Mouse (Mus musculus): ENCODE measurements at regions not wholly inside any gene's neighbourhood (a gene's known extent, or its start where the extent isn't known, plus 50 kb on each side); places are given as distances from the start of the nearest gene placed in this dataset.

DNA sequence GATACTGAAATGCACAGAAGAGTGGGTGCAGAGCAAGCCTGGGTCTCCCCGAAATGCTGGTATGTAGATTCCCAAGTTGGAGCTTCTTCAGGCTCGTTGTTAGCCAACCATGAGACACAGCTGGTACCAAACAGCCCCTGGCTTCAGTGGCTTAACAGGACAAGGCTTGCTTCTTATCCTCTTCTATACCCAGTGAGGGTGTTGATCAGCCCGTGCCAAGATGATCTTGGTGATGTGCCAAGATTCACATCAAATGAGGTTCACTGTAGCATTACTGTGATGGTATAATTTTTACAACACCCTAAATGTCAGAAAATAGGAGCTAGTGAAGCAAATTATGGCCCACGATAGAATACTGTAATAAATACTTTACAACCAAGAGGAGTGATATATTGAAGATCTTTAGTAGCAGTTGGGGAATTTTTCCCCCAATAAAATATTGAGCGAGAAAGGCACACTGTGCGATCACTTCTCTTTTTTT is 152.5 kb downstream of the Syk start:
- Histone ChIP-seq H3K27me3 (replicated peaks; ENCODE audit: control insufficient read depth, insufficient read depth, low read length) (no peaks in the 10 kb centered on the region), H3K4me2 (ENCODE audit: low read length) (no peak overlapping the region), H3K36me3 (ENCODE audit: control insufficient read depth, insufficient read depth, low read length) (no peaks in the 10 kb centered on the region), H3K4me3 (ENCODE audit: low read length) (no peak overlapping the region), H3K27ac (ENCODE audit: low read depth, low read length) (no peak overlapping the region), H3K9me3 (ENCODE audit: control insufficient read depth, low read length) (no peaks in the 10 kb centered on the region), H3K4me1 (ENCODE audit: control insufficient read depth, insufficient read depth, low read depth, low read length) (peaks cover 11% of the 10 kb centered on the region), H3K9ac (ENCODE audit: low read depth, low read length) (no peak overlapping the region)
- WGBS: 39% methylated on average over 6 of the region's 6 CpGs
- ATAC-seq: peak; percentile 61; the same call in 1 of the 2 replicates

DNA sequence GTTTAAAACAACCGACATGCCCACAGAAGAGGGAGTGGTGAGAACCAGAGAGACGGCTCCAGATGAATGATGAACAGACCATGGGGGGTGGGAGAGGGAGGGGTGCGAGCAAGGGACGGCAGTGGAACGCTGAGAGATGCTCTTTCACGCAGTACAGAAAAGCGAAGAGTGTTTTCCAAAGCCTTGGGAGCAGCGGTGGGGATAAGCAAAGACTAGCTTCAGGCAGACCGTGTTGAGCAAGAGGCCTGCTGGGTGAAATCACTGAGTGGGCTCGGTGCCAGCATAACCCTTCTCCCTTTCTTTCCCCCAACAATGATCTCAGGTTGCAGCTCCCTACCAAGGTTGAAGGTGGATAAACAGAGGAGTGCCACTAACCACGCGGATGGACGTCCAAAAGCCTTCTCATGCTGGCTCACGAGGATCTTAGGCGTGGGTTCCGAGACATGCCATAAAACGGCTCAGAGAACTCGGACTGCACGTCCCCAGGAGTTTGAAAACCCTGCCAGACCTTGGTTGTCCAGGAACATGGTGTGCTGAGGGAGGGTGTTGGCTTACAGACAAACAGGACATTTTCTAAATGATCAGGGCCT is 153.1 kb downstream of the Syk start:
- ATAC-seq: peak; percentile 60
- Histone ChIP-seq H3K4me3 (ENCODE audit: low read length) (no peak overlapping the region), H3K9me3 (ENCODE audit: control insufficient read depth, low read length) (no peaks in the 10 kb centered on the region), H3K27ac (ENCODE audit: low read depth, low read length) (no peak overlapping the region), H3K27me3 (replicated peaks; ENCODE audit: control insufficient read depth, insufficient read depth, low read length) (no peaks in the 10 kb centered on the region), H3K36me3 (ENCODE audit: control insufficient read depth, insufficient read depth, low read length) (no peaks in the 10 kb centered on the region), H3K4me1 (ENCODE audit: control insufficient read depth, insufficient read depth, low read depth, low read length) (peaks cover 11% of the 10 kb centered on the region), H3K9ac (ENCODE audit: low read depth, low read length) (no peak overlapping the region), H3K4me2 (ENCODE audit: low read length) (no peak overlapping the region)
- WGBS: 43% methylated on average over 19 of the region's 19 CpGs

DNA sequence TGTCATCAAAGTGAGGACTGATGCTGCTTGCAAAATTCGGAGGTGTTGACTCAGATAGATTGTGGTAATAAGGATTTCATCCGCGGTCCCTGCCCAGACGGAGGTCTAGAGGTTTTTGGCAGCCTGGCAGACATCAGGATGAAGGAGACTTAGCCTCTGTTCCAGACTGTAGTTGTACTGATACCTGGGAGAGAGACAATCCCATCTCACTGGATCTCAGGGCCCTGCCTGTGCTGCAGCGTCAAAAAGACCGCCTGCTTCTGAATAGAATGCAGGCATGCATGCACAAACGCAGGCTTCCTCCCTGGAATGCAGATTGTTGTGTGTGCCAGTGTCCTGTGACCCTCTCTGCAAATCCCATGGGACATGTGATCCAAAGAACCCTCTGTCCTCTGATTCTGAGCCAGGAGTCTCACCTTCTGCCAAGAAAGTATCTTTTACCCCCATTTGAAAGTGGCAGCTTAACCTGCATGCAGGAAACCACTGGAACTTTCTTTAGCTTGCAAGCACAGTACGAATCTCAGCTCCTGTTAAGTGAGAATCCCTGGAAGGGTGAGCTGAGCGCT is 155.2 kb downstream of the Syk start:
- no peak for ATAC-seq
- H3K27me3 ChIP-seq (replicated peaks; ENCODE audit: control insufficient read depth, insufficient read depth, low read length): no peaks in the 10 kb centered on the region
- no peak overlapping the region for H3K4me3 ChIP-seq (ENCODE audit: low read length)
- no peak overlapping the region for H3K4me2 ChIP-seq (ENCODE audit: low read length)
- H3K4me1 ChIP-seq (ENCODE audit: control insufficient read depth, insufficient read depth, low read depth, low read length): peaks cover 11% of the 10 kb centered on the region
- no peaks in the 10 kb centered on the region for H3K36me3 ChIP-seq (ENCODE audit: control insufficient read depth, insufficient read depth, low read length)
- H3K27ac ChIP-seq (ENCODE audit: low read depth, low read length): no peak overlapping the region
- 64% methylated on average over 9 of the region's 9 CpGs for WGBS
- H3K9me3 ChIP-seq (ENCODE audit: control insufficient read depth, low read length): no peaks in the 10 kb centered on the region
- H3K9ac ChIP-seq (ENCODE audit: low read depth, low read length): no peak overlapping the region

DNA sequence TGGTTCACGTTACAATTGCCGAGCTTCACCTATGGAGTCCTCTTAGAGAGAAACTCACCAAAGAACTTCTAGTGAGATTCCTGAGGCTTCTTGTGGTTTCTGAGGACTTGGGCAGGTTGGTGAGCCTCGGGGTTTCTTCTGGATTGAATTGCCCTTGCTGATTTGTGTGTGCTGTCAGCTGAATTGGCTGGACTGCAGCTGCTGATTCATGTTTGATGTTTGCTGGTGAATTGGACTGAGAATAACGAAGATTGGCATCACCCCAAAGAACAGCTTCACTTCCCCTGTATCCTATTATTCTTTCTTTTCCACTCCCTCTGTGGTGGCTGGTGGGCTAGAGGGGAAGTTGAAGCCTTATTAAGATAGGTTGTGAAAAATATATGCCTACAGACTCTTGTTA is 158.4 kb downstream of the Syk start:
- no peaks in the 10 kb centered on the region for H3K36me3 ChIP-seq (ENCODE audit: control insufficient read depth, insufficient read depth, low read length)
- no peaks in the 10 kb centered on the region for H3K9me3 ChIP-seq (ENCODE audit: control insufficient read depth, low read length)
- WGBS: 78% methylated on average over 4 of the region's 4 CpGs
- H3K27me3 ChIP-seq (replicated peaks; ENCODE audit: control insufficient read depth, insufficient read depth, low read length): no peaks in the 10 kb centered on the region
- no peak for ATAC-seq
- H3K4me3 ChIP-seq (ENCODE audit: low read length): no peak overlapping the region
- H3K9ac ChIP-seq (ENCODE audit: low read depth, low read length): no peak overlapping the region
- H3K4me1 ChIP-seq (ENCODE audit: control insufficient read depth, insufficient read depth, low read depth, low read length): no peaks in the 10 kb centered on the region
- H3K27ac ChIP-seq (ENCODE audit: low read depth, low read length): no peak overlapping the region
- H3K4me2 ChIP-seq (ENCODE audit: low read length): no peak overlapping the region

DNA sequence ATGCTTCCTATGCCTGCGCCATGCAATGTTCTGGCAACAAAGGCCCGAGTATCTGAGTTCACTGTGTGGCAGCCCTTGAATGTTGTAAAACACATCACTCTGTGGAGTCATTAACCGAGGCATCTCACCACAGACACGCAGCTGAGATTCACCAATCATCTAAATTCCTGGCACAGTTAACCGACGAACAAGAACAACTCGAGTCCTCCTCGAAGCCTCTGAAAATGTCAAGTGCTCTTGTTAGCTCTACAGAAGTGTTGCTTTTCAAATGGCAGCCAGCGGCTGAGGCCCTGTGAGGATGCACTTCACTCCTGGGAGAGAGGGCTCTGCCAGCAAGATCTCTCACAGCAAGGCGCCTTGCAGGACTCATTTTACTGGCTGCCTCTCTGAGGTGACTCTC is 173.0 kb downstream of the Syk start:
- no peaks in the 10 kb centered on the region for H3K9me3 ChIP-seq (ENCODE audit: control insufficient read depth, low read length)
- no peaks in the 10 kb centered on the region for H3K4me1 ChIP-seq (ENCODE audit: control insufficient read depth, insufficient read depth, low read depth, low read length)
- H3K27me3 ChIP-seq (replicated peaks; ENCODE audit: control insufficient read depth, insufficient read depth, low read length): no peaks in the 10 kb centered on the region
- ATAC-seq: no peak; the same call in 1 of the 2 replicates
- no peak overlapping the region for H3K27ac ChIP-seq (ENCODE audit: low read depth, low read length)
- no peak overlapping the region for H3K4me3 ChIP-seq (ENCODE audit: low read length)
- H3K4me2 ChIP-seq (ENCODE audit: low read length): no peak overlapping the region
- WGBS: 51% methylated on average over 10 of the region's 10 CpGs
- H3K36me3 ChIP-seq (ENCODE audit: control insufficient read depth, insufficient read depth, low read length): no peaks in the 10 kb centered on the region
- H3K9ac ChIP-seq (ENCODE audit: low read depth, low read length): no peak overlapping the region

DNA sequence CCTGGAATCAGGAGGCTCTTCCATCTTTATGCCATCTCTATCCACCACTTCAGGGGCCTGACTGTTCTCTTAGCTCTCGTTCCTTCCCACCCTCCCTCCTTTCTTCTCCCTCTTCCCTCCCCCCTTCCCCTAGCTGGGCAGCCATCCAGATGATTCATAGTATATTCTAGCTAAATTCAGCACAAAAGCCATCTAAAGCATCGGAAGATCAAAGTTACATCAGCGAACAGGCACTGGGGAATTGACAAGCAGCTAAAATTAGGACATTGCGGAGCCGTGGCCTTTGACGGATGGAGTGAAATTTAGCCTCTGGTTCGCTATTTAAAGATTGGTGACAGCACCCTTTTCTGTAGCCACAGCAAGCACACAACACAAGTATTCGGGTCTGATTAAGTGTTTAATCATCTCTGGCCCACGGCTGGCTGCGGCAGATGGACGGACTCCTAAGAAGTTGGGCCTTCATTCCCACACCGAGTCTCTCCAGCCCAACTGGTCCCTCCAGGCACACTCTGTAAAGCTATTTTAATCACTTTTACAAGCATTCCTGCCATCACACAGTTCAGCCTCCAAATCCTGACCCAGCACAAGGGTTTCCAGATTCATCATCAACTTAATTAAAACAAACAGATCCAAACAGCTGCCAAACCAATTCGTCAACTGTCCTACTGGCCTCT is 163.8 kb downstream of the Auh start:
- Histone ChIP-seq H3K36me3 (ENCODE audit: control insufficient read depth, insufficient read depth, low read length) (no peaks in the 10 kb centered on the region), H3K9ac (ENCODE audit: low read depth, low read length) (0 out of 2 replicates have a peak overlapping the region, but pooled peaks have one; percentile 6), H3K4me2 (ENCODE audit: low read length) (no peak overlapping the region), H3K4me3 (ENCODE audit: low read length) (no peak overlapping the region), H3K27me3 (replicated peaks; ENCODE audit: control insufficient read depth, insufficient read depth, low read length) (no peaks in the 10 kb centered on the region), H3K27ac (ENCODE audit: low read depth, low read length) (peak overlapping the region; percentile 31), H3K9me3 (ENCODE audit: control insufficient read depth, low read length) (no peaks in the 10 kb centered on the region), H3K4me1 (ENCODE audit: control insufficient read depth, insufficient read depth, low read depth, low read length) (peaks cover 14% of the 10 kb centered on the region)
- 20% methylated on average over 13 of the region's 13 CpGs for WGBS
- peak; percentile 74 for ATAC-seq

DNA sequence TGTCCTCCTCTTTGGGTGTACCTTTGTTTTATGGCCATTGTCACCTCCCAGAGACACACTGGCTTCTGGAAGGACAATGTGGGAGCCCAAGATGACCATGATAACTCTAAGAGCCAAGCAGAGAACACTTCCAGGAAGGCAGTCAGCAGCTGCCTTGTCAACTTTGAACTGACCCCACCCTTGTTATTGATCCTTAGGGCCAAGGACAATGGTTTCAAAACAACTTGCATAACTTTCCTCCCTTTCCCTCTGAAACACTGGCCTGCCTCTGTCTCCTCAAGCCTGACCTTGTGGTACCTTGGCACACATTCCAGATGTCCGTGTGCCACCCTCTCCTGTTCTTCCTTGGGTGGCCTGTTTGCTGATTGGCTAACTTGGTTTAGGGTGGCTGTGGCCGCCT is 163.2 kb downstream of the Auh start:
- no peaks in the 10 kb centered on the region for H3K27me3 ChIP-seq (replicated peaks; ENCODE audit: control insufficient read depth, insufficient read depth, low read length)
- no peak overlapping the region for H3K4me2 ChIP-seq (ENCODE audit: low read length)
- H3K4me1 ChIP-seq (ENCODE audit: control insufficient read depth, insufficient read depth, low read depth, low read length): peaks cover 14% of the 10 kb centered on the region
- H3K9me3 ChIP-seq (ENCODE audit: control insufficient read depth, low read length): no peaks in the 10 kb centered on the region
- H3K4me3 ChIP-seq (ENCODE audit: low read length): no peak overlapping the region
- H3K9ac ChIP-seq (ENCODE audit: low read depth, low read length): no peak overlapping the region
- H3K36me3 ChIP-seq (ENCODE audit: control insufficient read depth, insufficient read depth, low read length): no peaks in the 10 kb centered on the region
- no peak overlapping the region for H3K27ac ChIP-seq (ENCODE audit: low read depth, low read length)
- no peak for ATAC-seq
- 86% methylated on average over 2 of the region's 2 CpGs for WGBS

DNA sequence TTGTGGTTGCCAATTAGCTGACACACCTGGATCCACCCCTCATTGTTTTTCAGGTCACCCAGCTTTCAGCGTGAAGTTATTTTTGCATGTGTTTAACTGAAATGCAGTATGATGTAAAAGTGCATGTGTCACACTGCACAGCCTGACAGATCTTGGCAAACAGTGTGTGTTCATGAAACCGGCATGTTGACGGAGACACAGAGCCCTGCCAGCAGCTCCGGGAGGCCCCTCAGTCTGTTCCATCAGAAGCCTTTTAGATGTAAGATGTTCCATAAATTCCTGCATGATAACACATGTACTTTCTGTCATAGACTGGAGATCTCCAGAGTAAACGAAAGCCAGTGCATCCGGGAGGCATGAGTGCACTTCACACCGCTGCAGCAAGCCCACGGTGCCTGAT is 159.5 kb downstream of the Auh start:
- 86% methylated on average over 8 of the region's 8 CpGs for WGBS
- ATAC-seq: no peak

DNA sequence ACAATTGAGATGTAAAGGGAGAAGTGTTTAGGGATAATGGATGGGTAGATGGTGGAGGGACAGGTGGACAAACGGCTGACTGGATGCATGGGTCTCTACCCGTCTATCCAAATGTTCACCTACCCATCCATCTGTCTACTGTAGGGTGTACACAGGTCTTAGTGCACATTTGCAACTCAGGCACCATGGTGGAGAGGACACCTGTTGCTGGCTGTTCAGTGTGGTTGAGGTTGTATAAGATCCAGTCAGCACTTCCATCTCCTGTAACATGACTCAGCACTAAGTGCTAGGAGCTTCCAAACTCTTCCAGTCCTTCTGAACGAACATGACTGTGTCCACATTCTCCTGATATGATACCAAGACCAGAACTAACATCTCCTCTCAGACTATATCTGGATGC is 158.0 kb downstream of the Auh start:
- Histone ChIP-seq H3K36me3 (ENCODE audit: control insufficient read depth, insufficient read depth, low read length) (no peaks in the 10 kb centered on the region), H3K4me2 (ENCODE audit: low read length) (no peak overlapping the region), H3K4me3 (ENCODE audit: low read length) (no peak overlapping the region), H3K9ac (ENCODE audit: low read depth, low read length) (no peak overlapping the region), H3K27ac (ENCODE audit: low read depth, low read length) (no peak overlapping the region), H3K9me3 (ENCODE audit: control insufficient read depth, low read length) (no peaks in the 10 kb centered on the region), H3K4me1 (ENCODE audit: control insufficient read depth, insufficient read depth, low read depth, low read length) (no peaks in the 10 kb centered on the region), H3K27me3 (replicated peaks; ENCODE audit: control insufficient read depth, insufficient read depth, low read length) (no peaks in the 10 kb centered on the region)
- ATAC-seq: no peak
- 83% methylated on average over 3 of the region's 3 CpGs for WGBS

More for the DNA sequence above, 159.5 kb downstream of the Auh start:
- no peak overlapping the region for H3K4me2 ChIP-seq (ENCODE audit: low read length)
- no peak overlapping the region for H3K9ac ChIP-seq (ENCODE audit: low read depth, low read length)
- H3K36me3 ChIP-seq (ENCODE audit: control insufficient read depth, insufficient read depth, low read length): no peaks in the 10 kb centered on the region
- H3K27me3 ChIP-seq (replicated peaks; ENCODE audit: control insufficient read depth, insufficient read depth, low read length): no peaks in the 10 kb centered on the region
- H3K9me3 ChIP-seq (ENCODE audit: control insufficient read depth, low read length): no peaks in the 10 kb centered on the region
- H3K4me3 ChIP-seq (ENCODE audit: low read length): no peak overlapping the region
- H3K27ac ChIP-seq (ENCODE audit: low read depth, low read length): no peak overlapping the region
- peaks cover 12% of the 10 kb centered on the region for H3K4me1 ChIP-seq (ENCODE audit: control insufficient read depth, insufficient read depth, low read depth, low read length)

All from hindbrain, embryonic 16.5 days (tissue).